Mouse (Mus musculus) hindbrain, embryonic 11.5 days (tissue): ENCODE results near the gene Rbfox2. TPM values are rescaled to one million over a fixed set of nuclear protein-coding genes. Genes with fewer than 3 reads are reported as not detected.
A peak's percentile ranks its signal among the peaks of the same experiment; 100 is the strongest.

ENCODE experiments used
- ATAC-seq: fragments of 200-750 bp; cut with Nextera tagmentation; 2 replicates; pipeline ENCODE4 v1.8.0; 2017; ENCODE audit warnings: mild to moderate bottlenecking, moderate TSS enrichment, moderate library complexity; ENCODE audit not compliant: low FRiP score
- DNase-seq: peaks from one replicate; pipeline ENCODE4 v3.0.0-alpha.2; 2015; ENCODE audit warnings: low spot score
- H3K27ac ChIP-seq: fragments of 300-500 bp; sonication (generic); 2 replicates; pipeline ENCODE4 v1.5.1; 2014; ENCODE audit warnings: mild to moderate bottlenecking, low read depth, low read length
- H3K27me3 ChIP-seq: fragments of 300-500 bp; sonication (generic); 2 replicates; pipeline ENCODE4 v1.6.1; 2014; ENCODE audit warnings: mild to moderate bottlenecking, low read length, moderate library complexity, mixed read lengths; ENCODE audit not compliant: control insufficient read depth, insufficient read depth
- H3K36me3 ChIP-seq: fragments of 300-500 bp; sonication (generic); 2 replicates; pipeline ENCODE4 v1.6.1; 2014; ENCODE audit warnings: mild to moderate bottlenecking, low read length, moderate library complexity, mixed read lengths; ENCODE audit not compliant: control insufficient read depth, insufficient read depth
- H3K4me1 ChIP-seq: fragments of 300-500 bp; sonication (generic); replicated peaks from 2 replicates; pipeline ENCODE4 v1.6.1; 2014; ENCODE audit warnings: low read length, mixed read lengths; ENCODE audit not compliant: control insufficient read depth, insufficient read depth
- H3K4me2 ChIP-seq: fragments of 300-500 bp; sonication (generic); replicated peaks from 2 replicates; pipeline ENCODE4 v1.6.1; 2014; ENCODE audit warnings: mild to moderate bottlenecking, low read depth, low read length
- H3K4me3 ChIP-seq: fragments of 300-500 bp; sonication (generic); 2 replicates; pipeline ENCODE4 v1.5.1; 2014; ENCODE audit warnings: low read depth, low read length
- H3K9ac ChIP-seq: fragments of 300-500 bp; sonication (generic); 2 replicates; pipeline ENCODE4 v1.6.1; 2014; ENCODE audit warnings: low read depth, low read length
- H3K9me3 ChIP-seq: fragments of 300-500 bp; sonication (generic); 2 replicates; pipeline ENCODE4 v1.6.1; 2016; ENCODE audit warnings: low read length; ENCODE audit not compliant: control insufficient read depth
- WGBS: fragments of 180-500 bp; shearing (Covaris S2); extraction: QIAGEN DNeasy Blood & Tissue Kit; methylation state at CpG from one replicate; pipeline ENCODE4 v1.1.7; 2014; 5-methylcytosine and 5-hydroxymethylcytosine counted together
- polyA plus RNA-seq: library from polyadenylated mRNA; unstranded; fragments of >200 nt; fragmentation: Nextera tagmentation; extraction: Ambion mirVana; gene quantifications from 2 replicates; pipeline ENCODE4 v1.2.1, GENCODE M21; 2014

The Rbfox2 gene
- polyA plus RNA-seq, result 115 and 142 TPM in 2 replicates

DNA sequence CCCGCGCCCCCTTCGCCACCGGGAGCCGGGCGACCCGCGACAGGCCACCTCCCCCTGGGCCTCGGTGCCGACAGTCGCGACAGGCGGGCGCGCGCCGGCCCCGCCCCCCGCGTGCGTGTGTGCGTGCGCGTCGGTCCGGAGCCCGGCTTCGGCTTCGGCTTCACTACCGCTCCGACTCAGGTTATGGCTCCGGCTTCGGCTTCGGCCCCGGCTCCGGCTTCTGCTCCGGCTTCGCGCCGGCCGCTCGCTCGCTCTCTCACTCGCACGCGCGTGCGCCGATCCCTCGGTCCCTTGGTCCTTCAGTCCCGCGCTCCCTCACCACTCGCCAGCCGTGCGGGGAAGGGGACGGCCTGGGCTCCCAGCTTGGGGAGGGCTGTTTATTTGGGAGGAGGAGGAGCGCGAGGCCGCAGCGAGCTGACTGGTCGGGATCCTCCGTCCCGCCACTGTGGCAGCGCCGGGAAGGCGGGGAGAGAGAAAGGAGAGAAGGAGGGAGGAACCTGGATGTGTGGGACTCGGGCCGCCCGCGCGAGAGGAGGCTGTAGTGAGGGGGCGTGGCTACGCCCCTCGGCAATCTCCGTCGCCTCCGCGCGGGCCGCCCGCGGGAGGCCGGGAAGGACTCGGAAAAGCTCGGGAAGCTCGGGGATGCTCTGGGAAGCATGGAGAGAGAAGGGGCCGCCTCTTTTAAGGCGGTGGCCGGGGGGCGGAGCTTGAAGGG is at the start of gene Rbfox2:
TSS of gene Rbfox2 (minus strand) at position 458 of the 715 bp plus-strand sequence.
- Histone ChIP-seq H3K9ac (peak within 1 kb of the TSS; percentile 91), H3K27ac (peak within 1 kb of the TSS; percentile 99), H3K4me3 (peak within 1 kb of the TSS; percentile 94), H3K4me1 (peaks cover 8% of the 10 kb centered on the region), H3K4me2 (peak within 1 kb of the TSS; percentile 65), H3K36me3 (no peaks in the 10 kb centered on the region), H3K9me3 (no peaks in the 10 kb centered on the region), H3K27me3 (no peaks in the 10 kb centered on the region)
- peak; percentile 96 for DNase-seq
- peak; percentile 94 for ATAC-seq
- under 1% methylated on average over 72 of the region's 90 CpGs for WGBS

DNA sequence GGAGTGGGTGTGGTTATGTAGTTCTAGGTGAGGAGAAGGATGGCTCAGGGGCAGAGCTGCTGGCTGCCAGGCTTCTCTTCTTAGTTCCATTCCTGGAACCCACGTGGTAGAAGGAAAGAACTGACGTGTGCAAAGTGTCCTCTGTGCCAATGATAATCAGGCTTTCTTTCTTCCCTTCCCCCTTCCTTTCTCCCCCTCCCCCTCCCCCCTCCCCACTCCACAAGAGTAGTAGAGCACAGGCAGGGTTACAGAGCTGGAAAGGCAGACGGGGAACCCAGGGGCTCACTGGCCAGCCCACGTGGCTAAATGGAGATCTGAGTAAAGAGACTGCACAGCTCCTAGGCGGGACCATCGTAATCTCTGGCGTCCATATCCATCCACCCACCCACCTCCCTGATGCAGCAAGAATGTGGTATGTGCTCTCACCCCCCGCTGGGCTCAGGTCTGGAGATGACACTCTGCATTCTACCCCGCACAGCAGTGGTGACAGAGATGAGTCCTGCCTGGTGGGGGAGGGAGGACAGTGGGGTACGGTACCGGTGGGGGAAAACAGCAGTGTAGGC is 49.5 kb upstream of the Rbfox2 start:
- H3K27ac ChIP-seq, result no peak overlapping the region
- H3K27me3 ChIP-seq, result no peaks in the 10 kb centered on the region
- ATAC-seq, result peak; percentile 31; the same call in 1 of the 2 replicates
- no peak overlapping the region for H3K9ac ChIP-seq
- H3K9me3 ChIP-seq, result no peaks in the 10 kb centered on the region
- DNase-seq, result peak; percentile 48
- H3K4me3 ChIP-seq, result no peak overlapping the region
- WGBS, result 10% methylated on average over 11 of the region's 11 CpGs
- peaks cover 30% of the 10 kb centered on the region for H3K4me1 ChIP-seq
- no peak overlapping the region; the same call in 1 of the 2 replicates for H3K4me2 ChIP-seq
- H3K36me3 ChIP-seq, result no peaks in the 10 kb centered on the region

DNA sequence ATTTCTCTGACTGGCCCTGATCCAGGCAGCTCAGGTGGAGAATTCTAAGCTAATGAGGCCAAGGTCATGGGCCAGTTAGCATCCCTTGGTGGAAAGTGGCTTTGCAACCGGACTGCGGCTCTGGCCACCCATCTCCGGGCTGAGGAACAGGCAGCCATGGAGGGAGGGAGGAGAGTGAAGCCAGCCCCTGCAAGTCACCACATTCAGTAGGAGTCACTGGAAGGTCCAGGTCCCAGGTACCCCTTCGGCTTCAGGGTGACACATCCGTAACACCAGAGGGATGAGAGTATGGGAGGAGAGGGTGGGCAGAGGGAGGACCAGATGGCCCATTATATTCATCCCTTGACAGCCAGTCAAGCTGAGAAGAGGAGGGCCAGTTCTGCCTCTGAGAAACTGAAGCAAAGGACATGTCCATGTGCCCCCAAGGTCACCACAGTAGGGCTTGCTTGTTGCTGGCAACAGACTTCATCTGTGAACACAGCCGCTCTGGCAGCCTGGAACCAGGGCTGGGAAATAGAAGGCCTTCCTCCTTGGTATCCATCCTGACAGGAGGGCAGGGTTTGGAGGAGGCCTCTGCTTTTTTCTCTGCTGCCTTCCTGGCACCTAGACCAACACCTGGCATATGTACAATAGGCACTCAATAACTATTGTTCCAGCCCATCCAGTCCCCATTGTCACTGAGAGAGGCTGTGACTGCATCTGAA is 48.2 kb upstream of the Rbfox2 start:
- peak; percentile 29; the same call in 1 of the 2 replicates for ATAC-seq
- 48% methylated on average over 6 of the region's 6 CpGs for WGBS
- Histone ChIP-seq H3K9ac (no peak overlapping the region), H3K27me3 (no peaks in the 10 kb centered on the region), H3K4me2 (no peak overlapping the region), H3K4me3 (no peak overlapping the region), H3K36me3 (no peaks in the 10 kb centered on the region), H3K4me1 (peaks cover 30% of the 10 kb centered on the region), H3K9me3 (no peaks in the 10 kb centered on the region), H3K27ac (peak overlapping the region; percentile 76)
- no peak for DNase-seq

DNA sequence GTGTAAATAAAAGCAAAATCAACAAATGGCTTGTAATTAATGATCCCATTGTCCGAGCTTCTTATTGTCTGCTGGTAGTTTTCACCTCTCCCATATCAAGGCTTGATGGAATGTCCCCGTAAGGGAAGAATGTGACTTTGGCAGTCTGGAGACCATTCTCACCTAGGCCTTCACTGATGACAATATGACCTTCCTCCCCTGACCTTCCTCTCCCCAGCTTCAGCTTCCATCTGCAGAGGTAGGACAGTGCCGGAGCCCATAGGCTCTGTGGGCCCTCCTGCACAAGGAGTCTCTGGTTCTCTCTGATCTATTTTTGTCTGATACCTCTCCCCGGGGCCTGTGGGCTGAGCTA is 47.7 kb upstream of the Rbfox2 start:
- Histone ChIP-seq H3K4me1 (peaks cover 28% of the 10 kb centered on the region), H3K4me3 (no peak overlapping the region), H3K27ac (peak overlapping the region; percentile 76), H3K36me3 (no peaks in the 10 kb centered on the region), H3K9me3 (no peaks in the 10 kb centered on the region), H3K27me3 (no peaks in the 10 kb centered on the region), H3K4me2 (no peak overlapping the region), H3K9ac (no peak overlapping the region)
- ATAC-seq (no peak), DNase-seq (no peak)
- WGBS, result 51% methylated on average over 4 of the region's 4 CpGs

DNA sequence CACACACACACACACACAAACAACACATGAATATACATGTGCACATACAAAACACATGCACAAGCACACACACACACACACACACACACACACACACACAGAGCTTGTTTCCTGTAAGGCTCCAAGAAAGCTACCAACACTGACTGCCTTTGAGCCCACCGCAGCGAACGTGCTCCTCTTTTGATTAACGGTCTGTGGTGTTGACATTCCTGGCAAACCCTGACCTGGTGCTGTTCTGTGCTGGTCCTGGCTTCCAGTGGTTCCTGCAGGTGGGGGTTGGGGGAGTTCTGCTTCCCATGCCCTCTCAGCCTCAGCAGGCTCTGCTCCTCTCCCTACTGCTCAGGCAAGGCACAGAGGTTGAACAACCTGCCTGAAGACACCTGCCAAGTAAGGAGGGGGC is 47.0 kb upstream of the Rbfox2 start:
- WGBS, result 23% methylated on average over 4 of the region's 4 CpGs
- H3K4me3 ChIP-seq, result no peak overlapping the region
- H3K4me2 ChIP-seq, result no peak overlapping the region
- ATAC-seq, result no peak
- no peaks in the 10 kb centered on the region for H3K27me3 ChIP-seq
- H3K9me3 ChIP-seq, result no peaks in the 10 kb centered on the region
- DNase-seq, result no peak
- H3K4me1 ChIP-seq, result peaks cover 28% of the 10 kb centered on the region
- no peaks in the 10 kb centered on the region for H3K36me3 ChIP-seq
- no peak overlapping the region for H3K9ac ChIP-seq
- no peak overlapping the region for H3K27ac ChIP-seq

DNA sequence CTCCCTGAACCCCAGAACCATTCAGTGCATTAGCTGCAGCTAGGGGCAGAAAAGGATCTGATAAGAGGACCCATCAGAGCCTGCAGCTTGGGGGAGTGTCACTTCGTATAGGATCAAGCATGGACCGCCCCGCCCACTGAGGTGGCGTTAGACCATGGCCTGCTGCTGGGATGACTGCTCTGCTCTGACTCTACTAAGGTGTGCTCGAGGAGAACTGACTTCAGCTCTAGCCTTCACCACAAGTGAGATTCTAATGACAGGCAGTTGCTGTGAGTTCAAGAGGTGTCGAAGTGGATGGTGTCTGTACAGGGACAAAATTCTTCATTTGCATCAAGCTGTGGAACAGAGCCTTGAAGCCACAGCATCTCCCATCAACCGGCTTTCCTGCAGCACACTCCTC is 46.1 kb upstream of the Rbfox2 start:
- Histone ChIP-seq H3K4me3 (no peak overlapping the region), H3K4me2 (no peak overlapping the region), H3K9ac (no peak overlapping the region), H3K27me3 (no peaks in the 10 kb centered on the region), H3K4me1 (peaks cover 28% of the 10 kb centered on the region), H3K27ac (no peak overlapping the region; the same call in 1 of the 2 replicates), H3K36me3 (no peaks in the 10 kb centered on the region), H3K9me3 (no peaks in the 10 kb centered on the region)
- WGBS, result 64% methylated on average over 7 of the region's 7 CpGs
- no peak for DNase-seq
- ATAC-seq, result no peak

DNA sequence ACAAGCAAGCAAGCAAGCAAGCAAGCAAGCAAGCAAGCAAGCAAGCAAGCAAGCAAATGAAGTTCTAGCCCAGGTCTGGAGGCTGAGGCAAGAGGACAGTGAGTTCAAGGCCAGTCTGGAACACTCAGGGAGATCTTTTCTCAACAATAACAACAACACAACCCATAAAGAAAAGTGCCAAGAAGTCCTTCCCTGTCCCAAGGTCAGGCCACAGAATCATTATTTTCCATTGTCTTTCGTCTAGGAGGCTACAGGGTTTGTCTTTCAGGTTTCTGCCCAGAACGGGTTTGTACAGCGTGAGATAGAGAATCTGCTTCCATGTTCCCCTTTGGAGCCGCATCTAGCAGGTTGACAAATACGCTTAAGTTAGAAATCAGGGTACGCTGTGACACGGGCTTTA is 43.3 kb upstream of the Rbfox2 start:
- H3K27ac ChIP-seq, result no peak overlapping the region
- H3K36me3 ChIP-seq, result no peaks in the 10 kb centered on the region
- H3K4me2 ChIP-seq, result no peak overlapping the region
- no peak overlapping the region for H3K4me3 ChIP-seq
- ATAC-seq (no peak), DNase-seq (no peak)
- WGBS, result 90% methylated on average over 7 of the region's 7 CpGs
- peaks cover 14% of the 10 kb centered on the region for H3K4me1 ChIP-seq
- no peak overlapping the region for H3K9ac ChIP-seq
- H3K9me3 ChIP-seq, result no peaks in the 10 kb centered on the region
- H3K27me3 ChIP-seq, result no peaks in the 10 kb centered on the region

DNA sequence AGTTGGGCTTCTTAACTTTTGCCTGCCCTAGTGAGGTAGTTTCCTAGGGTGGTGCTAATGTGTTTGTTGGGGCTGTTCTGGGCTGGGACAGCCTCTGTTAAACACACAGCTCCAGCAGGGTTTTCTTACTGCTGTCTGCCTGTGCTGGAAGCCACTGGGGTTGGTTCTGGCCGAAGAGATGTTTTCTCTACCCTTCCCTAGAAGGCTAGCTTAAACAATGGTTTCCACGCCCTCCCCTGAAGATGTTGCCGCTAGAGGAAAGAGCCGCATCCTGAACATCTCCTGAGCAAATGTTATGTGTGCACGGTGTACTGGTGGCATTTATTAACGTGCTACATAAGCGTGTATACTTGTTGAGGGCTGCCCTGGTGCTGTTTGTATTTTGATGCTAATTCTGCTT is 41.3 kb upstream of the Rbfox2 start:
- DNase-seq, result no peak

More for the DNA sequence above, 41.3 kb upstream of the Rbfox2 start:
- Histone ChIP-seq H3K4me2 (no peak overlapping the region), H3K4me3 (no peak overlapping the region), H3K27me3 (no peaks in the 10 kb centered on the region), H3K36me3 (no peaks in the 10 kb centered on the region), H3K4me1 (peaks cover 12% of the 10 kb centered on the region), H3K9me3 (no peaks in the 10 kb centered on the region), H3K27ac (no peak overlapping the region), H3K9ac (no peak overlapping the region)
- 76% methylated on average over 7 of the region's 7 CpGs for WGBS
- no peak for ATAC-seq
